Mouse (Mus musculus) gastrocnemius, adult 2 months (tissue): Measurements from ENCODE around the gene Adap1. TPM values are rescaled to one million over a fixed set of nuclear protein-coding genes. Genes with fewer than 3 reads are reported as not detected.

Source experiments
- DNase-seq: peaks from one replicate; pipeline ENCODE4 v3.0.0; 2022
- H3K27ac ChIP-seq: fragments of 200-600 bp; 2 replicates; pipeline ENCODE4 v1.8.1; 2022; ENCODE audit warnings: mild to moderate bottlenecking
- H3K4me3 ChIP-seq: fragments of 200-600 bp; 2 replicates; pipeline ENCODE4 v1.8.1; 2022; ENCODE audit warnings: mild to moderate bottlenecking, moderate library complexity
- CTCF ChIP-seq: fragments of 200-600 bp; IDR thresholded peaks from 2 replicates; pipeline ENCODE4 v1.8.1; 2022; ENCODE audit warnings: antibody characterized with exemption, mild to moderate bottlenecking, moderate library complexity
- intact Hi-C: fragments of 180-260 bp; cut with DNase I; formaldehyde crosslinking; loops from one replicate; pipeline ENCODE4 v1.15.1; 2025
- long read RNA-seq, 2 experiments: library from polyadenylated mRNA; stranded (forward); transcript quantifications; one replicate each; pipeline ENCODE4 v2.0.0; 2021
- total RNA-seq, 2 experiments: library from RNA; stranded (reverse); gene quantifications; 2 replicates each; pipeline ENCODE4 v1.2.3; 2021

Adap1 gene
- 1 to 10 TPM in 1 of 2 experiments, under 1 TPM in 1; 0.89 to 1.0 TPM for total RNA-seq
- long read RNA-seq, experiment 1 = 0 reads
- long read RNA-seq, experiment 2, partial matches to known transcripts = 0 of 3 reads
- long read RNA-seq, experiment 2, other reads (novel, unspliced or antisense) = 0 of 3 reads

GRCm38 (mm10) chr5:139325395-139325966 lies at the start of gene Adap1:
TSS of gene Adap1 (minus strand) at chr5:139325622.
- intact Hi-C loops = loop anchor here (2.0 kb wide), 1 partner anchor 43 kb away; no protein-coding TSS in a partner anchor

GRCm38 (mm10) chr5:139374841-139375240 lies 49.4 kb upstream of the Adap1 start:
- Histone ChIP-seq H3K4me3 (no peak overlapping the region), H3K27ac (no peak overlapping the region)
- no peak for DNase-seq
- intact Hi-C loops = no loop called here
- TF ChIP-seq CTCF = no peak

More at GRCm38 (mm10) chr5:139325395-139325966, at the start of gene Adap1:
- H3K4me3 ChIP-seq = peak within 1 kb of the TSS; percentile 76
- DNase-seq = peak; percentile 70
- TF ChIP-seq CTCF = peak; percentile 67
- H3K27ac ChIP-seq = peak within 1 kb of the TSS; percentile 58

- DNase-seq = peak; percentile 21
- TF ChIP-seq CTCF = no peak
- intact Hi-C loops = no loop called here
- Histone ChIP-seq H3K27ac (no peak overlapping the region), H3K4me3 (no peak overlapping the region)
These were observed 48.5 kb upstream of the Adap1 start for GRCm38 (mm10) chr5:139373889-139374444.

- H3K4me3 ChIP-seq = no peak overlapping the region
- intact Hi-C loops = no loop called here
- no peak for DNase-seq
- peak overlapping the region; percentile 99; the same call in 1 of the 2 replicates for H3K27ac ChIP-seq
- TF ChIP-seq CTCF = no peak
These were observed 47.7 kb upstream of the Adap1 start for GRCm38 (mm10) chr5:139373126-139373525.

- H3K4me3 ChIP-seq = peak overlapping the region; percentile 93
- peak; percentile 95 for DNase-seq
- H3K27ac ChIP-seq = peak overlapping the region; percentile 99
- no peak for TF ChIP-seq CTCF
- intact Hi-C loops = no loop called here
These were observed 46.4 kb upstream of the Adap1 start for GRCm38 (mm10) chr5:139371631-139372401.

- no peak for TF ChIP-seq CTCF
- intact Hi-C loops = no loop called here
- H3K27ac ChIP-seq = peak overlapping the region; percentile 99
- no peak for DNase-seq
- peak overlapping the region; percentile 93 for H3K4me3 ChIP-seq
These were observed 45.7 kb upstream of the Adap1 start for GRCm38 (mm10) chr5:139371118-139371517.

GRCm38 (mm10) chr5:139370336-139370735 lies 44.9 kb upstream of the Adap1 start:
- H3K27ac ChIP-seq = peak overlapping the region; percentile 99
- intact Hi-C loops = no loop called here
- peak overlapping the region; percentile 93 for H3K4me3 ChIP-seq
- no peak for TF ChIP-seq CTCF
- DNase-seq = peak; percentile 21

- DNase-seq = peak; percentile 26
- H3K27ac ChIP-seq = peak overlapping the region; percentile 64
- intact Hi-C loops = no loop called here
- no peak overlapping the region for H3K4me3 ChIP-seq
- TF ChIP-seq CTCF = no peak
These were observed 43.4 kb upstream of the Adap1 start for GRCm38 (mm10) chr5:139368638-139369320.

GRCm38 (mm10) chr5:139367884-139368458 lies 42.5 kb upstream of the Adap1 start:
- no peak for TF ChIP-seq CTCF
- no peak overlapping the region for H3K4me3 ChIP-seq
- H3K27ac ChIP-seq = peak overlapping the region; percentile 64
- DNase-seq = peak; percentile 19
- intact Hi-C loops = no loop called here

GRCm38 (mm10) chr5:139366484-139366883 lies 41.1 kb upstream of the Adap1 start:
- peak; percentile 38 for DNase-seq
- intact Hi-C loops = no loop called here
- TF ChIP-seq CTCF = no peak
- Histone ChIP-seq H3K4me3 (no peak overlapping the region), H3K27ac (peak overlapping the region; percentile 64)

- H3K27ac ChIP-seq = peak overlapping the region; percentile 64
- no peak for TF ChIP-seq CTCF
- DNase-seq = peak; percentile 36
- H3K4me3 ChIP-seq = no peak overlapping the region
- intact Hi-C loops = no loop called here
These were observed 40.4 kb upstream of the Adap1 start for GRCm38 (mm10) chr5:139365827-139366226.

- DNase-seq = peak; percentile 15
- Histone ChIP-seq H3K27ac (peak overlapping the region; percentile 89), H3K4me3 (peak overlapping the region; percentile 64)
- no peak for TF ChIP-seq CTCF
- intact Hi-C loops = loop anchor here (1.0 to 5.0 kb wide), 3 partner anchors 33 to 140 kb away; partner anchors contain the start of gene 3110082I17Rik
These were observed 39.6 kb upstream of the Adap1 start for GRCm38 (mm10) chr5:139364911-139365571.
